Mouse (Mus musculus) spleen, adult 18-20 months (tissue): ENCODE results near the gene 4430402I18Rik.
A peak's percentile ranks its signal among the peaks of the same experiment; 100 is the strongest.

ENCODE experiments used
- DNase-seq, 2 experiments: peaks; one replicate each; pipeline ENCODE4 v3.0.0; 2022; ENCODE audit warnings: mixed read lengths in 2 of 2

The 4430402I18Rik gene

DNA sequence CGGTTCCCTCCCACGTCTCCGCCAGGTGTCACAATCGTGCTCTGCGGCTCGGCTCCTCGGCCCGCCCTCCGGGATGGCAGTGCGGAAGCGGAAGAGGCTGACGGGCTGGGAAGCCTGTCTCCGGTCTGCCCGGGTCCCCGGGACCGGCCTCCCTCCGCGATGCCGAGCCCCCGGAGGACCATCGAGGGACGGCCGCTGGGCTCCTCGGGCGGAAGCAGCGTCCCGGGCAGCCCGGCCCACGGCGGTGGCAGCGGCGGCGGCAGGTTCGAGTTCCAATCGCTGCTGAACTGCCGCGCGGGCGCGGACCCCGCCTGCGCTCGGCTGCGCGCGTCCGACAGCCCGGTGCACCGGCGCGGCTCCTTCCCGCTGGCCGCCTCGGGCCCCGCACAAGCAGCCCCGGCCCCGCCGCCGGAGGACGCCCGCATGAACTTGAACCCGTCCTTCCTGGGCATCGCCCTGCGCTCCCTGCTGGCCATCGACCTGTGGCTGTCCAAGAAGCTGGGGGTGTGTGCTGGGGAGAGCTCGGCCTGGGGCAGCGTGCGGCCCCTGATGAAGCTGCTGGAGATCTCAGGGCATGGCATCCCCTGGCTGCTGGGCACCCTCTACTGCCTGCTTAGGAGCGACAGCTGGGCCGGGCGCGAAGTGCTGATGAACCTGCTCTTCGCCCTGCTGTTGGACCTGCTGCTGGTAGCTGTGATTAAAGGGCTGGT lies 3.6 kb downstream of the 4430402I18Rik start, which contains the start of gene Plpp6:
Gene Plpp6 (plus strand): TSS at position 112 of the 710 bp plus-strand sequence.
- DNase-seq = peak; percentile 73 to 76

- DNase-seq = no peak
These were observed 4.1 kb downstream of the 4430402I18Rik start for GRCm38 (mm10) chr19:28963513-28963841.

GRCm38 (mm10) chr19:28963113-28963512 lies 4.5 kb downstream of the 4430402I18Rik start:
- no peak for DNase-seq

GRCm38 (mm10) chr19:28951251-28951650 lies 16.3 kb downstream of the 4430402I18Rik start:
- DNase-seq = no peak

GRCm38 (mm10) chr19:28947311-28947710 lies 20.3 kb downstream of the 4430402I18Rik start:
- no peak for DNase-seq

DNA sequence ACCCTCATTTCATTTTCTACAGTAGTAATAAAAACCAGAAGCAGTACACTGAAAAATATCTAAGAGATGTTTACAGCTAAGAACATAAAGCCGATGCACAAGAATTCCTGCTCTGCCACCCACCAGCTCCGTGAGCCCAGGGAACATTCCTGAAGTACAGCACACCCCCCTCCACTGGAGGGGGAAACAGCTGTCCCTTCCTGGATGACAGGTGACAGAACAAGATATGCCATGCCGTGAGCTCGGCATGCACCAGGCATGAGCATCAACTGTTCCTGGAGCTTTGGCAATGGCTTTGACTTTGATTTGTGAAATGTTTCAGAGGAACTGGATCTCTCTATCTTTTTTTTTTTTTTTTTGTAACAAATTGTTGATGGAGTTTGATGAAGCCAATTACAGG lies 20.8 kb downstream of the 4430402I18Rik start:
- DNase-seq = no peak

DNA sequence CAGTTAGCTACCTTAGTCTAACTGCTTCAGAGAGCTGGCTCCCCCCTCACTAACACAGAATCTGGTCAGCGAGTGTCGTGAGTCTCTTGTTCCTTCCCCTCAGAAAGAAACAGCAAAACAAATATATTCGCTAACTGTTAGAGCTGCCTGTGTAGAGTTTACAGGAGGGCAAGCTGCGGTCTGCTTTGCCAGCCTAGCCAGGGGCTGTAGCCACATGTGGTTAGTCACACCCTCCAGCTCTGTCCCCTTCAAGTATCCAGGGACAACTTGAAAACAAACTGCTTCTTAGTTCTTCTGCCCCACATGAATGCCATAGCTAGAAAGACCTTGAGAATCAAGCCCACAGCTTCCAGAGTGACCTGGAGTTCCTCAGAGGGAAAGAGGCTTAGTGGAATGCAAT lies 26.3 kb downstream of the 4430402I18Rik start:
- DNase-seq = no peak

GRCm38 (mm10) chr19:28940135-28940874 lies 27.3 kb downstream of the 4430402I18Rik start:
- DNase-seq = no peak

- DNase-seq = no peak
These were observed 32.7 kb downstream of the 4430402I18Rik start for GRCm38 (mm10) chr19:28934897-28935296.

DNA sequence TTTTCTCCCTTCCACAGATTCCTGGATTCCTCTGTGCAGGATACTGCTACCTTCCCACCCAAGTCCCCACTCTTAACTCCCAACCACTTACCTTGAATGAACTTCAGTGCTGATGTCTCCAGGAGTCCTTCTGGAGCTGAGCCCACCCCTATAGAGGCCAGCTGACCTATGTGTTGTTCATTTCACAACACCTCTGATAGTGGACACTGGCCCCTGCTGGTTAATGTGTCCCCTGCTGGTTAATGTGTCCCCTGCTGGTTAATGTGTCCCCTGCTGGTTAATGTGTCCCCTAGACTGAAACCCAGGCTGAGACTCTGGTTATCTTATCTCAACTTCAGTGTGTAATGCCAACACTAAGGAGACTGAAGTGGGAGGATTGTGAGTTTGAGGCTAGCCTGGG lies 38.6 kb downstream of the 4430402I18Rik start:
- DNase-seq = no peak

DNA sequence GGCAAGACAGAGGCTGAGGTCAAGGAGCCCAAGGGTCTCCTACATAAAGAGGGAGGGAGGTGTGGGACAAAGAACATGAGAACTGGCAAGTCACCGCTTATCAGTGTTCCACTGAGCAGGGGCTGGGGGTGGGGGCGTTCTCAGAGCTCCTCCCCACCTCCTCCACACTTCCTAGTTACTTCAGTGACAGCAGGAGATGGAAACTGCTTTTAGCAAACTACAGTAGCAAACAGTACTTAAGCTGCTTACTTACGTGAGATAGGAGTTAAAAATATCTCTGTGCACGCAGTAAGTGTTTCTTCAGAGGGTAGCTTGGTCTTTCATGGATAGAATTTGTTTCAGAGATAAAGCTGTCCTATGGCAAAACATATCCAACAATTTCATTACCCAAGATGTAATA lies 40.2 kb downstream of the 4430402I18Rik start:
- DNase-seq = no peak

DNA sequence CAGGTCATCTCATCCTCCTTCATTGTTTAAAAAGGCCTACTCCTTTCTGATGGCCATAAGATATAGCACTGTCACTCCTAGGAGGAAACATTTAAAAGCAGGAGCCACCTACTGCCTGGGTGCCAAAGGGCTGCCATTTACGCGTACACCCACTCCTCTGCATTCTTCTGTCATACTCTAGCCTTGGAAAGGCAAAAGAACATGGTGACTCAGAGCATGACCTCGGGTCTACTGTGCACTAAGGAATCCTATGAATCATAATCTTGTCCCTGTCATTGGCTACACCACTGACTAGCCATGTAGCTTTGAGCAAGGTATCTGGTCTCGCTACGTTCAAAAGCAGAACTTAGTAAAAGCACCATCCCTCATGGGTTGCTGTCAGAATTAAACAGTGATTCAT lies 41.2 kb downstream of the 4430402I18Rik start:
- DNase-seq = no peak

DNA sequence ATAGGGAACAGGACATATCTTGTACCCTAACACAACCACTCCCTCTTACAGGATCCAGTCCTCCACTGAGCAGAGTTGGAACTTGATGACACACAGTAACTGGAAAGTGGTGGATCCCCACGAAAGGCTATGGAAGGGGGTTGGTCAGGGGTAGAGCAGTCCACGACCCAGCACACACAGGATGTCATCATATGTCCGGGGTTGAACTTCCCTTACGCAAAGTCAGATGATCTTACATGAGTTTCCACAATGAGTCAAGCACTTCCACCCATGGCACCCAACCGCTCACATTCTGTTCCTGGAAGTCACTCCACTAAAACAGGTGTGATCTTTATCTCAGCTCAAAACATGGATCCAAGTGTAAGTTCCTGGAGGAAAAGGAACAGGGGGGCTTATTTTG lies 49.8 kb downstream of the 4430402I18Rik start:
- no peak for DNase-seq

DNA sequence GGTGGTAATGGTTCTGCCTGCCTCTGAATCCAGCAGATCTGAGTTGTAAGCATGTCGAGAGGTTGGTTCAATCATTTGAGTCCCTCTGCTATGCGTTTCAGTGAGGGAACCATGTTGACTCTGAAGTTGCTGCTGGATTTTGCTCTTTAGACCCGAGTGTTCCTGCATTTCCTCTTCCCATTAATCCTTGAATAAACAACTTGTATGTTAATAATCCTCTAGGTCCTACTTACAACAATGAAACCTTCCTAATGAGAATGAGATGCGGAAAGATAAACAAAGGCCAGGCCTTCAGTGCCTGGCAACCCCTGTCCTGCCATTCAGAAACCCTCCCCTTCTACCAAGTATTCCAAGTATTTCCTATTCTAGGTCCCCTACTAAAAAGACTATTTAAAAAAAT lies 51.1 kb downstream of the 4430402I18Rik start:
- no peak for DNase-seq

DNA sequence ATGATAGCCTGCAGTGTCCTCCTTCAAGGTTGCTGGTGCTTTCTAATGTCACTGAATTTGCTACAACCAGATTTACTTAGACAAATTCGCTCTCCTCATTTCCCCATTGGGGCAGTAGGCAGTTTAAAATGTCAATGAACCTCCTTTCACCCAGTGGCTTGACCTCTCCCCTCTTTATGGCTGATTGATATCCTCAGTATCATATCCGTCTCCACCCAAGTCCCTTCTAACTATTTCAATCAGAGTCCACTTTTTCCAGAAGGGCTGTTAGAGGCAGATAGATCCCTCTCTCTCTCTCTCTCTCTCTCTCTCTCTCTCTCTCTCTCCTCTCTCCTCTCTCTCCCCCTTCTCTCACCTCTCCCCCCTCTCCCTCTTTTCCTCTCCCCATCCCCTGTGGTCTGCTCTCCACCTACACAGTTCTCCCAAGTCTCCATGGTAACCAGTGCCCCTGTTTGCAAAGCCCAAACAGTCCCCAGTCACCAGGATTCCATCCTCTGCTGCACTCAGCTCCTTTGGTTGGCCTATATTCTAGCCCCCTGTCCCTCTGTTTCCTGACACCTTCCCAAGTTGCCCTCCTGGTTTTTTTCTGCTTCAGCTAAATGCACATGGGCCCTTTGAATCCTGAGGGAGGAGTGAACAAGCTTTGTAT lies 51.9 kb downstream of the 4430402I18Rik start:
- DNase-seq = no peak

DNA sequence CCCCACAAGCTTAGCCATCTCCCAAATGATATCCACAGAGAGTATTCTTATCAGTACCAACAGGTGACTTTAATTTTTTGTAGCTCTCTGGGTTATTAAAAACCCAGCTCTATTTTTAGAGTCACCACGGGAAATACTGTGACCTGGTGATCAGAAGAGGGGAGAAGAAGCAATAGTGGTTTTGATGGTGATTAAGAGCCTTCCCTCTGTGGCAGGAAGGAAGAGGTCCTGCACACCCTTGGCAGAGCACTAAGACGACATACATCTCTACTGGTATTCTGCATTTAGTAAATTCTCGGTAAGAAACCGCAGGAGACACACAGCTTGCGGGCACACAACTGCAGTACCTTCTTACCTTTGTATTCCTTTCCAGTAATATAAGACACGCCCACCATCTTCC lies 53.0 kb downstream of the 4430402I18Rik start:
- no peak for DNase-seq

DNA sequence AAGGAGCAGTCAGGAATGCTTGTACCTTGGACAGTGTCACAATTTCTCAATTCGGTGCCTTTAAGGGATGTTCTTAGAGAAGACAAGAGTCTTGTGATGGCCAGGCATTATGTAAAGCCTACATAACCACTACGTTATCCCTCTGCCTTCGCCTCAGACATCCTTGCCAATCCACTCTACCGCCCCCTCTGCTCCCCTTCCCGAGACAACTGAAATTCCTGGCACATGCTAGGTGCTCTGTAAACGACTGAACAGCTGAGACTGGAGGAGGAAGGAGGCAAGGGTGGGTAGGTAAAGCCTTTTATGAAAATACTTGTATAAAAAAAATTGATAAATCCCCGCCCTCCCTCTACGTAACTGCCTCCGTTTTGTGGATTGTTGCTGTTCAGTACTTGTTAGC lies 58.9 kb downstream of the 4430402I18Rik start:
- DNase-seq = no peak

- DNase-seq = no peak
These were observed 59.4 kb downstream of the 4430402I18Rik start for GRCm38 (mm10) chr19:28908186-28908585.

- DNase-seq = no peak
These were observed 64.0 kb downstream of the 4430402I18Rik start for GRCm38 (mm10) chr19:28903536-28904119.

GRCm38 (mm10) chr19:28902806-28903205 lies 64.8 kb downstream of the 4430402I18Rik start:
- DNase-seq = no peak

- no peak for DNase-seq
These were observed 65.5 kb downstream of the 4430402I18Rik start for GRCm38 (mm10) chr19:28902111-28902510.

- DNase-seq = no peak
These were observed 66.8 kb downstream of the 4430402I18Rik start for GRCm38 (mm10) chr19:28900771-28901170.

GRCm38 (mm10) chr19:28897497-28897896 lies 70.1 kb downstream of the 4430402I18Rik start:
- DNase-seq = no peak

DNA sequence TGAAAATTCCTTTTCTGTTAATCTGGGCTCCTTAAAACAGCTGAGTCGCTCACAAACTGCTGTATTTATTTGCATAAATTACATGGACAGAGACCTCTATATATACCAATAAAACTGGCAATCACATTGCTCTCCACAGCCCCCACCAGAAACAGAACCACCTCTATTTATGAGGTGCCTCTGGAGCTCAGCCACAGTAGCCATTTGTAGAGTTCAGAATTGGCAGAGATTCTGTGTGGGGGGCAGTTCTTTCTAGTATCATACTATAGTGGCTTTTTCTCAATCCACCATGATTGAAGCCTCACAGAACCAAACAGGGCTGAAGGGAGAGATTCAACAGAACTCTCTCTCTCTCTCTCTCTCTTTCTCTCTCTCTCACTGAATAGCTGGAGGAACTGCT lies 71.0 kb downstream of the 4430402I18Rik start:
- DNase-seq = no peak
